Mouse (Mus musculus) spleen, adult 2 months (tissue): Measurements from ENCODE around the gene Mpig6b. TPM values are rescaled to one million over a fixed set of nuclear protein-coding genes. Genes with fewer than 3 reads are reported as not detected.

Source experiments
- DNase-seq, 2 experiments: peaks; one replicate each; pipeline versions ENCODE4 v3.0.0 to v3.0.0-alpha.2; 2012 to 2021; ENCODE audit warnings: low spot score in 2 of 2, low read depth in 1 of 2
- H3K27ac ChIP-seq: fragments of 200-500 bp; 2 replicates; pipeline ENCODE4 v1.5.1; 2012; ENCODE audit warnings: low read length, inconsistent platforms; ENCODE audit not compliant: insufficient read depth
- H3K27me3 ChIP-seq: fragments of 200-500 bp; 2 replicates; pipeline ENCODE4 v1.6.1; 2012; ENCODE audit warnings: mild to moderate bottlenecking, moderate library complexity, low read length, inconsistent platforms; ENCODE audit not compliant: control insufficient read depth, insufficient read depth
- H3K36me3 ChIP-seq: fragments of 200-500 bp; 2 replicates; pipeline ENCODE4 v1.6.1; 2012; ENCODE audit warnings: mild to moderate bottlenecking, low read length, inconsistent platforms; ENCODE audit not compliant: control insufficient read depth, insufficient read depth
- H3K4me1 ChIP-seq: fragments of 200-500 bp; 2 replicates; pipeline ENCODE4 v1.6.1; 2011; ENCODE audit warnings: inconsistent platforms; ENCODE audit not compliant: control insufficient read depth, insufficient read depth, insufficient read length
- H3K4me3 ChIP-seq: fragments of 200-500 bp; 2 replicates; pipeline ENCODE4 v1.5.1; 2011; ENCODE audit warnings: mild to moderate bottlenecking, inconsistent platforms; ENCODE audit not compliant: insufficient read depth, insufficient read length; ENCODE audit errors: extremely low read depth
- CTCF ChIP-seq: fragments of 200-500 bp; IDR thresholded peaks from 2 replicates; pipeline ENCODE4 v1.5.1; 2011; ENCODE audit warnings: mild to moderate bottlenecking, inconsistent platforms; ENCODE audit not compliant: insufficient read depth, insufficient read length, insufficient replicate concordance; ENCODE audit errors: extremely low read depth
- POLR2A ChIP-seq: fragments of 200-500 bp; IDR thresholded peaks from 2 replicates; pipeline ENCODE4 v1.6.1; 2011; ENCODE audit warnings: low read depth, low read length, inconsistent platforms
- WGBS: fragments of 180-500 bp; shearing (Covaris S2); methylation state at CpG from one replicate; pipeline ENCODE4 v1.1.7; 2018; 5-methylcytosine and 5-hydroxymethylcytosine counted together
- polyA plus RNA-seq: library from polyadenylated mRNA; depleted of rRNA; stranded (reverse); fragments of >200 nt; gene quantifications from 2 replicates; pipeline ENCODE4 v1.2.3, GENCODE M21; 2012

Gene Mpig6b
- polyA plus RNA-seq, 1 experiment: 4.8 TPM

GRCm38 (mm10) chr17:35022541-35023060, 43.4 kb downstream of the Mpig6b start:
- Histone ChIP-seq H3K4me1 (peaks cover 18% of the 10 kb centered on the region), H3K36me3 (no peaks in the 10 kb centered on the region), H3K27ac (no peak overlapping the region), H3K4me3 (no peak overlapping the region), H3K27me3 (no peaks in the 10 kb centered on the region)
- TF ChIP-seq CTCF (no peak), POLR2A (no peak)
- no peak for DNase-seq
- 91% methylated on average over 8 of the region's 8 CpGs for WGBS

GRCm38 (mm10) chr17:35021842-35022477, 44.0 kb downstream of the Mpig6b start:
- Histone ChIP-seq H3K4me3 (no peak overlapping the region), H3K36me3 (no peaks in the 10 kb centered on the region), H3K27me3 (no peaks in the 10 kb centered on the region), H3K27ac (no peak overlapping the region), H3K4me1 (peaks cover 13% of the 10 kb centered on the region)
- TF ChIP-seq CTCF (no peak), POLR2A (no peak)
- 70% methylated on average over 6 of the region's 6 CpGs for WGBS
- DNase-seq: no peak

- WGBS: 30% methylated on average over 17 of the region's 17 CpGs
- Histone ChIP-seq H3K36me3 (peaks cover 1% of the 10 kb centered on the region), H3K27me3 (no peaks in the 10 kb centered on the region), H3K27ac (peak overlapping the region; percentile 22; the same call in 1 of the 2 replicates), H3K4me3 (no peak overlapping the region), H3K4me1 (peaks cover 20% of the 10 kb centered on the region)
- TF ChIP-seq POLR2A (no peak), CTCF (peak; percentile 98)
- DNase-seq: peak; percentile 48 to 81
Measured at GRCm38 (mm10) chr17:35021163-35021808, 44.7 kb downstream of the Mpig6b start.

GRCm38 (mm10) chr17:35020551-35020950, 45.4 kb downstream of the Mpig6b start:
- TF ChIP-seq POLR2A: no peak
- TF ChIP-seq CTCF: no peak
- H3K4me3 ChIP-seq: no peak overlapping the region
- peaks cover 8% of the 10 kb centered on the region for H3K36me3 ChIP-seq
- no peak overlapping the region for H3K27ac ChIP-seq
- WGBS: 93% methylated on average over 8 of the region's 8 CpGs
- H3K4me1 ChIP-seq: peaks cover 23% of the 10 kb centered on the region
- no peaks in the 10 kb centered on the region for H3K27me3 ChIP-seq
- DNase-seq: no peak

GRCm38 (mm10) chr17:35019894-35020293, 46.1 kb downstream of the Mpig6b start:
- Histone ChIP-seq H3K4me1 (peaks cover 22% of the 10 kb centered on the region), H3K27me3 (no peaks in the 10 kb centered on the region), H3K36me3 (peaks cover 15% of the 10 kb centered on the region), H3K27ac (no peak overlapping the region), H3K4me3 (no peak overlapping the region)
- 96% methylated on average over 11 of the region's 11 CpGs for WGBS
- no peak for DNase-seq
- TF ChIP-seq POLR2A (no peak), CTCF (no peak)

- Histone ChIP-seq H3K27ac (no peak overlapping the region), H3K4me1 (peaks cover 13% of the 10 kb centered on the region), H3K27me3 (no peaks in the 10 kb centered on the region), H3K36me3 (peaks cover 31% of the 10 kb centered on the region), H3K4me3 (no peak overlapping the region)
- WGBS: 80% methylated on average over 3 of the region's 3 CpGs
- TF ChIP-seq CTCF: no peak
- no peak for TF ChIP-seq POLR2A
- no peak for DNase-seq
Measured at GRCm38 (mm10) chr17:35018171-35018570, 47.8 kb downstream of the Mpig6b start.

GRCm38 (mm10) chr17:35017706-35018030, 48.3 kb downstream of the Mpig6b start:
- no peak for DNase-seq
- Histone ChIP-seq H3K4me3 (no peak overlapping the region), H3K4me1 (peaks cover 13% of the 10 kb centered on the region), H3K27ac (no peak overlapping the region), H3K27me3 (no peaks in the 10 kb centered on the region), H3K36me3 (peaks cover 36% of the 10 kb centered on the region)
- no peak for TF ChIP-seq CTCF
- no peak for TF ChIP-seq POLR2A
- WGBS: 66% methylated on average over 14 of the region's 14 CpGs
